Mouse (Mus musculus): ENCODE data around the gene Ube2g2.

Ube2g2 gene

GRCm38 (mm10) chr10:77607441-77607840 lies 14.6 kb upstream of the Ube2g2 start:
- no peak for DNase-seq

- DNase-seq, result no peak
Measured at GRCm38 (mm10) chr10:77608589-77608988, 13.5 kb upstream of the Ube2g2 start.

GRCm38 (mm10) chr10:77610221-77610961 lies 11.7 kb upstream of the Ube2g2 start:
- DNase-seq, result no peak

- no peak for DNase-seq
Measured at GRCm38 (mm10) chr10:77613409-77613808, 8.7 kb upstream of the Ube2g2 start.

GRCm38 (mm10) chr10:77615647-77616046 lies 6.4 kb upstream of the Ube2g2 start:
- no peak for DNase-seq

GRCm38 (mm10) chr10:77616166-77616565 lies 5.9 kb upstream of the Ube2g2 start:
- DNase-seq, result no peak

GRCm38 (mm10) chr10:77616926-77617325 lies 5.1 kb upstream of the Ube2g2 start:
- DNase-seq, result no peak

- no peak for DNase-seq
Measured at GRCm38 (mm10) chr10:77621546-77621945, 529 bp upstream of the Ube2g2 start.

GRCm38 (mm10) chr10:77623069-77623492 lies 1.0 kb downstream of the Ube2g2 start:
- DNase-seq, result peak; percentile 53

- no peak for DNase-seq
Measured at GRCm38 (mm10) chr10:77623639-77624400, 1.7 kb downstream of the Ube2g2 start.

GRCm38 (mm10) chr10:77624570-77624995 lies 2.5 kb downstream of the Ube2g2 start:
- DNase-seq, result no peak

- DNase-seq, result no peak
Measured at GRCm38 (mm10) chr10:77626036-77626435, 4.0 kb downstream of the Ube2g2 start.

GRCm38 (mm10) chr10:77626591-77626990 lies 4.5 kb downstream of the Ube2g2 start:
- DNase-seq, result no peak

GRCm38 (mm10) chr10:77627497-77627896 lies 5.4 kb downstream of the Ube2g2 start:
- DNase-seq, result peak; percentile 74

GRCm38 (mm10) chr10:77629163-77629562 lies 7.1 kb downstream of the Ube2g2 start:
- DNase-seq, result no peak

GRCm38 (mm10) chr10:77629970-77630369 lies 7.9 kb downstream of the Ube2g2 start:
- DNase-seq, result no peak

- no peak for DNase-seq
Measured at GRCm38 (mm10) chr10:77634016-77634415, 11.9 kb downstream of the Ube2g2 start.

GRCm38 (mm10) chr10:77634452-77635231 lies 12.6 kb downstream of the Ube2g2 start:
- no peak for DNase-seq

GRCm38 (mm10) chr10:77636234-77636922 lies 14.3 kb downstream of the Ube2g2 start:
- no peak for DNase-seq

GRCm38 (mm10) chr10:77638956-77639355 lies 16.9 kb downstream of the Ube2g2 start:
- no peak for DNase-seq

GRCm38 (mm10) chr10:77643160-77643559 lies 21.1 kb downstream of the Ube2g2 start:
- DNase-seq, result no peak

GRCm38 (mm10) chr10:77645571-77645970 lies 23.5 kb downstream of the Ube2g2 start:
- DNase-seq, result no peak

GRCm38 (mm10) chr10:77647461-77647860 lies 25.4 kb downstream of the Ube2g2 start:
- DNase-seq, result no peak

Data from cerebellum, adult 11 months (tissue).